Mouse (Mus musculus): ENCODE measurements around the gene B4galnt4.
"Not testable (repeated sequence)": the region's sequence is repeated elsewhere in the genome, so short reads cannot be mapped to it uniquely, and the experiment has no call there.

The B4galnt4 gene

GRCm38 (mm10) chr7:141060426-141061242 lies at the start of gene B4galnt4:
Gene B4galnt4 (plus strand): TSS chr7:141061104.
- peak; percentile 91 for DNase-seq

- no peak for DNase-seq
Measured at GRCm38 (mm10) chr7:141011238-141011770, 49.6 kb upstream of the B4galnt4 start.

DNA sequence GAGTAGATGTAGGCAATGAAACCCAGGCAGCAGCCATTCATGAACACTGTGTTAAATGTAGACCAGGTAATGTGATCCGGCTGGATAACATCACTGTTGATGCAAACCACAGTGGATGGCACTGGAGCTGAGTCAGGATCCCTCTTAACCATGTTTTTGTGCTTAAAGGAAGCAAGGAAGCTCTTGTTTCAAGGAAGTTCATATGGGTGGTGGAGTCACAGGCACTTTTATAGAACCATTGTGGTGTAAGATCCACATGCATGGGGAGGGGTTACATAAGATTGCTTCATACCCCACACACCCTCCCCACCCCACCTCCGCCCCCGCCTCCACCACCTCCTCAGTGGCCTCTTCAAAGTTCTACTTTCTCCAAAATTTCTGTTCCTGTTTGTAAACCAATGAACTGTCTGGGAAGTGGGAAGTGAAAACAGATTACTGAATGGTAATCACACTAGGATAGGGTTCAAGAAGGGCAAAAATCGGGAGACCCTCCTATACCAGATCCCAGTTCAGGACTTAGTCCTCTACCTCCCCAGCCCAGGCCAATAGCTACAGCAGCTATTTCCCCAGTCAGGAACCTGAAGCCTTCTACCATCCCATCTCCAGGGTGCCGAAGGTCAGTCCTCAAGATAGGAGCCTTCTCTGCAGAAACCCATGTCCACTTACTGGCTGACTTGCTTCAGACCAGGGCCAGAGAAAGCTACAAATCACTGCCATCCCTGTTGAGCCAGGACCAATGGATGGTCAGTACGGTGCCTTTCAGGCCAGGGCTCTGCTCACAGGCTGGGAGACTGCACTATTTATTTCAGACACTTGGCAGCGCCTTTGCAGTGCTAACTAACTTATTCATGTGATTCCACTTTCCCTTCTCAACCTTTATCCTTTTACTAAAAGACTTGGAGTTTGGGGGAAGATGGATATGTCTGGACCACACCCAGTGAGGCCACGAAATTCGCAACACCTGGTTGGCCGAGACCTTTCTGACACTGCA lies 43.9 kb upstream of the B4galnt4 start:
- no peak for DNase-seq

DNA sequence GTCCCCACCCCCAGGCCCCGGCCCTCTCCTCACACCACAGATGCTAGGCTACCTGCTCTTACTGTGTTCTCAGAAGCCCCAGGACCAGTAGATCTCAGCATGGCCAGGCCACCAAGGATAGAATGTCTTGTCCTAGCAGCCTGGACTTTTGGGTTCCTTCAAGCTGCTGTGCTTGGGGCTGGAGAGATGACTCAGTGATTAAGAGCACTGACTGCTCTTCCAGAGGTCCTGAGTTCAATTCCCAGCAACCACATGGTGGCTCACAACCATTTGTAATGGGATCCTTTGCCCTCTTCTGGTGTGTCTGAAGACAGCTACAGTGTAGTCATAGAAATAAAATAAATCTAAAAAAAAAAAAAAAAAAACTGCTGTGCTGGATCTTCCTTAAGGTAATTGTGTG lies 43.1 kb upstream of the B4galnt4 start, which contains the start of gene Ifitm6:
Ifitm6 (minus strand) TSS at position 101 of the 400 bp plus-strand sequence.
- DNase-seq, result not testable (repeated sequence)

DNA sequence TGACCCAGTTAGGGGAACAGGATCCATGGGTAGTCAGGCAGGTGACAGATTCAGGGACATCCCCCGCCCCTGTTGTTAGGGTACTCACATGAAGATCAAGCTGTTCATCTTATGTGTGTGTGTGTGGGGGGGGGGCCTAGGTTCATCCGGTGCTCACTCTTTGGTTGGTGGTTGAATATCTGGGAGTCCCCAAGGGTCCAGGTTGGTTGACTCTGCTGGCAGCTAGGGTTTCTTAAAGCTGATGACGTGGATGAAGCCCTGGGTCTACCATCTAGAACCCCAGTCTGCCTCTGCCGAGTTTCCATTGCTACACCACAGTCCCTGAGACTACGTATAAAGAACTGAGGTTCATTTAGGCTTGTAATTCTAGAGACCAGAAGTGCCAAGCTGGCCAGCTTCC lies 41.9 kb upstream of the B4galnt4 start:
- no peak for DNase-seq

DNA sequence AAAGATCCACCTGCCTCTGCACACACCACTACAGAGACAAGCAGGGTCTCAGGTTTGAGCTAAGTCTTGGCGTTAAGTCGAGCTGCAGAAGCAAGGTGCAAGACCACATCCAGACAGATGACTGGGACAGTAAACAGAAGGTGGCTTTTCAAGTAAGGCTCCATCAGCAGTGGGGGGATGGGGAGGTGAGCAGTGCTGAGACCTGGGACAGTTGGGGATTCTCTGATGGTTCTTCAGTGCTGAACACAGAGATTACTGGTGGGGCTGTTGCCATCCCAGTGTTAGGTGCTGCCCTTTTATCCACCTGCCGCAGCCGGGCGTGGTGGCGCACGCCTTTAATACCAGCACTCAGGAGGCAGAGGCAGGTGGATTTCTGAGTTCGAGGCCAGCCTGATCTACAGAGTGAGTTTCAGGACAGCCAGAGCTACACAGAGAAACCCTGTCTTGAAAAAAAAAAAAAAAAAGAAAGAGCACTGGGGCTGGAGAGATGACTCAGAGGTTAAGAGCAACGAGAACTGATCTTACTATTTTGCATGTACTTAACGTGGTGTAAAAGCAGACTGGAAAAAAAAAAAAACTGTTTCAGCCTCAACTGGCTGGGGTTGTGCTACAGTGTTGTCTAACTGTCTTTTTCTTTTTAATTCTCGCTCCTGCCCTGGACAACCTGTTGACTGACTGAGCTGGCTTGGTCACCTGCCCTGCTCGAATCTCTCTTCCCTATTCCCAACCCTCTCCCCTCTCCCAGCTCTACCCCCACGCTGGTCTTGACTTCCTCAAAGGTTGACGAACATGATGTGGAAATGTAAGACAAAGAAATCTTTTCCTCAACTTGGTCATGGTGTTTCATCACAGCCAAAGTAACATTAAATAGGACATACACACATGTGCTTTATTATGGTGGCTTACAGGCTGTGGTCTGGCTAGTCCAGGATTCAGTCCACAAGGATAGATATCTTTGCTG lies 39.1 kb upstream of the B4galnt4 start:
- no peak for DNase-seq

DNA sequence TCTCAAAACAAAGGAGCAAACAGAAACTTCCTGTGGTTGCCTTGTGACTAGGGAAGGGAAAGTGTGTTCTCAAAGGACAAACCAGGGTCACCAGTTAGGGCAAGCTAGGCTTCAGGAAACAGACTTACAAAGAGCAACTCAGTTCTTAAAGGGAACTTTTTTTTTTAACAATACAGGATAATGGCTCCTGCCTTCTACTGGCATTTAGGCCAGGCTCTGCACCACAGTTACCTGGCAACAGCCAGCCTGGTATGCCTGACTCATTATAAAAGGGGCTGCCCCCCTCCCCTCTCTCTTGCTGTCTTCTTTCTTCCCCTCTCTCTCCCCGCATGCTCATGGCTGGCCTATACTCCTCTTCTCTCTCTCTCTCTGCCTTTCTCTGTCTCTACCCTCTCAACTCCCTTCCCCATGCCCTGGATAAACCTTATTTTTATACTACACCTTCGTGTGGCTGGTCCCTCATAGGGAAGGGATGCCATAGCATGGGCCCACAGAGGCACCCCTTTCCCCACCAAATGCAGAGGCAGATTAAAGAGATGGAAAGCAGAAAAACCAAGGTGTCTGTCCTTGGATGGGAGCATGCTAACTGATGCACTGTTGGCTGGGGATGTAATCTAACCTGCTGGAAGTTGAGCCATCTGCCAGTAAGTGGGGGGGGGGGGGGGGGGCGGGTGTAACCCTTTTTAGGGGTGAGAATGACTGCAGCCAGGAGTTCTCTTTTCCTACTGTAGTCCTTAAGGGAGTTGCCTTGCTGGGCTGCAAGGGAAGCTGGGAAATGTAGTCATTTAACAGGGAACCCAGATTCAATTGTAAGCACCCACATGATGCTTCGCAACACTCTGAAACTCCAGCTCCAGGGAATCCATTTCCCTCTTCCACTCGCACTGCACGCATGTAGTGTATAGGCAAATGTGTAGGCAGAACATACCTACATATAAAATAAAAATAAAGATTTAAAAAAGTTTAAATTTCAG lies 35.8 kb upstream of the B4galnt4 start:
- DNase-seq, result no peak

- no peak for DNase-seq
Measured at GRCm38 (mm10) chr7:141026097-141026739, 34.7 kb upstream of the B4galnt4 start.

DNA sequence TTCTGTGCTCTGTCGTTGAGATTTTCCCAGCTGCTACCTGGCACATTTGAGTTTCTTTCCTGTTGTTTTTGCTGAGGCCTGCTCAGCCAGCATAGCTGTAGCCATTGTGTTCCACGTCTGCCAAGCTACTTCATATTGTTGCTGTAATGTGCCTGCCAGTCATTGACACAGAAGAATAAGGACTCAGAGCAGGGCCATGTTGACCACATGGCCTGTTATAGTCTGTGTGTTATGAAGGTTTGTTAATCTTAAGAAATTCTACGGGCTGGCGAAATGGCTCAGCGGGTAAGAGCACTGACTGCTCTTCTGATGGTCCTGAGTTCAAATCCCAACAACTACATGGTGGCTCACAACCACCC lies 34.2 kb upstream of the B4galnt4 start:
- no peak for DNase-seq

GRCm38 (mm10) chr7:141028831-141029230 lies 32.1 kb upstream of the B4galnt4 start, which contains the start of gene Gm17387:
Gene Gm17387 (plus strand): TSS chr7:141029131.
- DNase-seq, result no peak

- DNase-seq, result no peak
Measured at GRCm38 (mm10) chr7:141030390-141030789, 30.5 kb upstream of the B4galnt4 start.

GRCm38 (mm10) chr7:141032458-141033167 lies 28.3 kb upstream of the B4galnt4 start:
- DNase-seq, result no peak

- not testable (repeated sequence) for DNase-seq
Measured at GRCm38 (mm10) chr7:141036624-141037023, 24.3 kb upstream of the B4galnt4 start.

GRCm38 (mm10) chr7:141038090-141039032 lies 22.5 kb upstream of the B4galnt4 start:
- DNase-seq, result no peak

DNA sequence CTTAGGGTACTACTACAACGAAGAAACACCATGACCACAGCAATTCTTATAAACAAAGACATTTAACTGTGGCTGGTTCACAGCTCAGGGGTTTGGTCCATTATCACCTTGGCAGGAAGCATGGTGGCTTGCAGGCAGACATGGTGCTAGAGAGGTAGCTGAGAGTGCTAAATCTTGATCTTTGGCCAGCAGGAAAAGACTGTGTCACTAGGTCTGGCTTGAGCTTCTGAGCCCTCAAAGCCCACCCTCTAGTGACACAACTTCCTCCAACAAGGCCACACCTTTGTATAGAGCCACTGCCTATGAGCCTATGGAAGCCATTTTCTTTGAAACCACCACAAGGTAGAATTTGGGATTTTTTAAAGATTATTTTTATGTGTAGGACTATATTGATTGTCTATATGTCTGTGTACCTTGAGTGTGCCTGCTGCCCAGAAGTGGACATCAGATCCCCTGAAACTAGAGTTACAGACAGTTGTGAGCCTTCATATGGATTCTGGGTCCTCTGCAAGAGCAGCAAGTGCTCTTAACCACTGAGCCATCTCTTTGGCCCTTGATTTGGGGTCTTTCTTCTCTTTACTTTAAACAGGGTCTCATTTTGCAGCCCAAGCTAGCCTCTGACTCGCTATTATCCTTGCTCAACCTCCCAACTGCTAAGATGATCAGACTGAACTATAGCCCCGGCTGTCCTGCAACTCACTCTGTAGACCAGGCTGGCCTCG lies 21.4 kb upstream of the B4galnt4 start:
- no peak for DNase-seq

GRCm38 (mm10) chr7:141040867-141041606 lies 19.9 kb upstream of the B4galnt4 start:
- DNase-seq, result no peak

- DNase-seq, result peak; percentile 34
Measured at GRCm38 (mm10) chr7:141041661-141042060, 19.2 kb upstream of the B4galnt4 start.
